Mouse (Mus musculus) cerebral cortex, adult 2 months (tissue): Measurements from ENCODE around the gene Naa35.

ENCODE experiments used
- WGBS: fragments of 180-500 bp; shearing (Covaris S2); methylation state at CpG from one replicate; pipeline ENCODE4 v1.1.7; 2018; 5-methylcytosine and 5-hydroxymethylcytosine counted together

Naa35 gene

DNA sequence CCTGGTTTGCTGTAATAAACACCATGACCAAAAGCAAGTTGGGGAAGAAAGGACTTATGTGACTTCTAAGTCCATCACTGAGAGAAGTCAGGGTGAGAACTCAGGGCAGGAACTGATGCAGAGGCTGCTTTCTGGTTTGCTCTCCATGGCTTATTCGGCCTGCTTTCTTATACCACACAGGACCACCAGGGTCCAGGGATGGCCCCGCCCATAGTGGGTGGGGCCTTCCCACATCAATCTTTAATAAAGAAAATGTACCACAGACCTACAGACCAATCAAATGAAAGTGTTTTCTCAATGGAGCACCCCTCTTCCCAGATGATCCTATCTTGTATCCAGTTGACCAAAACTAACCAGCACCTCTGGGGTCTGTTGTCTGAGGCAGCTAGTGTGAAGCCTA lies 86.5 kb downstream of the Naa35 start:
- WGBS: 82% methylated on average over 2 of the region's 2 CpGs

DNA sequence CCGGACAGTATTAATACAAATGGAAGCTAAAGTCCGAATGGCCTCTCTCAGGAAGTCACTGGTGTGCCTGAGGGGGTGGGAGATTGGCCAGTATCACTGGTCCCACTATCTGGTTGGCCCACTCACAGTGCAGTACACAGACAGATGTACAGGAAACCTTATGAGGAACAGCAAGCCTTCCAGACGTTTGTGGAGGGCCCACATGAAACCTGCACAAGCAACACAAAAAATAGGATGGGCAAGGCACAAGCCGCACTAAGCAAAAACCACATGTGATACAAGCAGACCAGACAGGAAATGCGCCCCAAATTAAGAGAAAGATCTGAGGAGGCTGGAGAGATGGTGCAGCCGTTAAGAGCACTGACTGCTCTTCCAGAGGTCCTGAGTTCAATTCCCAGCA lies 87.2 kb downstream of the Naa35 start:
- WGBS: 76% methylated on average over 6 of the region's 6 CpGs

DNA sequence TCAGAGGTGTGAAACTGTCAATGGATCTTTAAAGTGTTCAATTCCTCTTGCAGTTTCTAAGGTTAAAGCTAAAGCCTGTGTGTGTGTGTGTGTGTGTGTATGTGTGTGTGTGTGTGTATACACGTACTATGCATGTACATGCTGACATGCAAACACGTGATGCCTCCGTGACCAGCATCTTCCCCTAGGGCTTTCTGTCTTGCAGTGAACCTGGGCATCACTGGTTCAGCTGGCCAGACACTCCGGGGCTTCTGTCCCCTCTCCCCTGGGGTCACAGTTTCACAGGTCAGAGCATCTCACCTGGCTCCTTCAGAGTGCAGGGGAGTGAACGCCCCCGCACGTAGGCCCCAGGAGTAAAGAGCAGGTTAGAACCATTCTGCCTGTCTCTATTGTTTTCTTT lies 88.5 kb downstream of the Naa35 start:
- WGBS: 77% methylated on average over 7 of the region's 7 CpGs

DNA sequence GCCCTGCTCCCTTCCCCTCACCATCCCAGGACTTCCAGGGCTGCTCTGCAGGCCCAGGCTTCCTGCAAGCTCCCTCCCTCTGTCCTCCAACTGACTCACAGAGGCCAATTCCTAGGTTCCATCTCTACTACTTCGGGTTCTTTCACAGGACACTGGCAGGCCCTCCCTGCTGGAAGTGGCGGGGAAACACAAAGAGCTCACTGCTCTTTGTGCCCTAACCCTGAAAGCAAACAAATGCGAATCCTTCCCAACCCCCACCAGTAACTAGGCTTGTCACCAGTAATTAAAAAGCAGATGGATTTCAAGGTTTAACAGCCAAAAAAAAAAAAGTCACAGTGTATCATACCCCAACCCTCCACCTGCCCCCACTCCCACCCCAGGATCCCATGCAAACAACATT lies 89.2 kb downstream of the Naa35 start:
- WGBS: 62% methylated on average over 3 of the region's 3 CpGs

DNA sequence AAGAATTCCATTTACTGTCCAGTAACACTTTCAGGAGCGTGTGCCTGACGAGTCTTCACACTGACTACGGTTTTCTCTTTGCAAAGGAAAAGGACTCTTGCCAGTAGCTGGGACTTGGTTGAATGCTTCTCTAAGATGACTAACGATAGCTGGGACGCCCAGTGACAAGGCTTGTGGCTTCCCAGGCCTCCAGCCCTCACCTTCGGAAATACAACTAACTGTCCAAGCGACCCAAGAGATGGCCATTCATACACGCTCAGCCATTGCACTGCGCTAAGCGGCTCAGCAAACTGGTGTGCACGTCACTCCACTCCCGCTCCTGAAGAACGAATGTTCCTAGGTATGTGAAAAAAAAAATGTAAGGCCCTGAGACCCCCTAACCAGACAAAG lies 89.7 kb downstream of the Naa35 start:
- 6% methylated on average over 13 of the region's 13 CpGs for WGBS

DNA sequence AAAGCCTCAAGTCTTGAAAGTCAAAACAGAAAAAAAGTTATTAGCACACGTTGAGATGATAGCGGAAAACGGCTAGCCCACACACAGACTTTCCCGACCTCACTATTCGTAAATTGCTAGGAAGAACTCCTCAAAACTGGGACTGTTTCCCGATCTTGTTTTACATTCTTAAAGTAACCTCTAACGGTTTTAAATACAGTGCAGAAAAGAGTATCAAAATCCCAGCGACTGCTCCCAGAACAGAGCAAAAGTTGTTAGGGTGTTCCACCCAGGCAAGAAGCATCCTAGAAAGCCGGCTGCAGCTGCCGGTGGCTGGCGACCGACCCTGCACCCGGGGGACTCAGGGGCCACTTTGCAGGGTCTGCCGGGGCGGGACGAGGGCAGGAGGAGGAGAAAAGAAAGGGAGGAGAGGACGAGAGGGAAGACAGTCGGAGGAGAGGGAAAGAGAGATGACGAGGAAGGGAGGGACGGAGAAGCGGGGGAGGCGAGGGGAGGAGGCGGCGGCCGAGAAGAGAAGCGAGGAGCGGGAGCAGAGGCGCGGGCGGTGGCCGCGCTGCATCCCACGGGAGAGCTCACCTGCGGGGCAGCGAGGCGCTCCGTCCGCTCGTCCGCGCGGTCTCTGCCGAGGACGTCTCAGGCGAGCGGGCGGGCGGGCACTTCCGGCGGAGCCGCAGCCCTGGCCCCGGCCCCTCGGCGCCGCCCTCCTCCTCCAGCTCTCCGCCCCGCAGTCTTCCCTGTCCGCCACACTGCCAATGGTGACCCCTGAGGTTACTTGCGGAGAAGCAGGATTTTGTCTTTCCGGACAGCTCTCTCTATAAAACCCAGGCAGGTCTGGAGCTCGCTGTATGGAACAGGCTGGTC lies 90.3 kb downstream of the Naa35 start, which contains the start of gene Golm1:
Gene Golm1, minus strand, starts transcription at position 661 of the 861 bp plus-strand sequence.
- under 1% methylated on average over 60 of the region's 61 CpGs for WGBS

DNA sequence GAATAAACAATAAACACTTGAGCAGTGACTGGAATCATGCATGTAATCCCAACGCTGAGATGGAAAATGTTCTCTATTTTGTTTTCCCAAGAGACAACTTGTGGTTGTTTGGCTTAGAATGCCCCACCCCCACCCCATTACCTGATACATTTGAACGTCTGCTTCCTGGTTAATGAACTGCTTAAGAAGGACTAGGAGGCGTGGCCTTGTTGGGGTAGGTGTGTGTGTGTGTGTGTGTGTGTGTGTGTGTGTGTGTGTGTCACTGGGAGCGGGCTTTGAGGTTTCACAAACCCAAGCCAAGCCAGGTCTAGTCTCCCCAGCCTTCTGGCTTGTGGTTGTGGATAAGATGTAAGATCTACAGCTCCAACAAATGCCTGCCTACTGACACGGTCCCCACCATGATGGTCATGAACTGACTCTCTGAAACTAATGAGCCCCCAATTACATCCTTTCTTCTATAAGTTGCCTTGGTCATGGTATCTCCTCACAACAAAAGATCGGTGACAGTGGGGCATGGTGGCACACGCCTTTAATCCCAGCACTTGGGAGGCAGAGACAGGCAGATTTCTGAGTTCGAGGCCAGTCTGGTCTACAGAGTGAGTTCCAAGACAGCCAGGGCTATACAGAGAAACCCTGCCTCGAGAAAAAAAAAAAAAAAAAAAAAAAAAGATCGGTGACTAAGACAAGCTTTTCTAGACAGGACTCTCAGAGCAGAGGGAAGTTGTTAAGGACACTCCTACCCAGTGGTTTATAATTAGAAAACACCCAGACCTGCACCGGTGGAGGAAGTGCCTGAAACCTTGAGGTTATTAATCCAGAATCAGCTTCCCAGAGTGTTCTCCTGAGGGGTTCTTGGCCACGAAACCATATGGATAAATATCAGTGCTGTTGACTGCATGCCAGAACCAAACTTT lies 91.5 kb downstream of the Naa35 start:
- 63% methylated on average over 12 of the region's 12 CpGs for WGBS

DNA sequence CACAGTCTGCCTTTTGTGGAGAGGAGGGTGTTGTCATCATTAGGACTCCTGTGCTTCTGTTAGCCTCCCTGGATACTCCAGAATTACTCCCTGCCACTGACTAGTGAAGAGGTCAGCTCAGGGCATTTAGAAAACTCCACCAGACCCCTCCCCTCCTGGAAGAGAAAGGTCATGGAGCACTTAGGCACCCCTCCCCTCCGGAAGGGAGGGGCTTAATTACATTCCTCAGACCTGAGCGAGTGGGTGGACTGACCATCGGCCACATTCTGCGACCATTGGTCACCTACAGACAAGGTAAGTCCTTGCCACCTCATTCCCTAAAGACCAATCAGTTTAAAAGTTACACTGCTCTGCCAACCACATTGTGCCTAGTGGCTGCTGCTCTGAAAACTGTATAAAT lies 94.2 kb downstream of the Naa35 start:
- WGBS: 64% methylated on average over 4 of the region's 4 CpGs

DNA sequence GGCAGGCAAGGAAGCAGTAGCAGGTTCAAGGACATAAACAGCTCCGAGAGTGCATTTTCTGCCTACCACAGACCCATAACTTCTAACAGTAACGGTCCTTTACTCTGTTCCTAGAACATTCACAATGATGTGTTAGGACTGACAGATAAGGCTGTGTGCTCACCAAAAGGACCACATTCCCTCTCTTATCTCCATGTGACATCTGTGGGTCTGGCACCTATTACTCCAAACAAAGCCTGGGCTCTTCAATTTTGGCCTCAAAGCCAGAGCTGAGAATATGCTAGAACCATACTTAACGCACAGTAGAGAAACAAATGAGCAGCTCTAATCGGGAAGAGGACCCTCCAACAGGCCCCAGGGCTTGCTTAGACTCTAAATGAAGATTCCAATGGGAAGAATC lies 94.8 kb downstream of the Naa35 start:
- WGBS: 74% methylated on average over 4 of the region's 4 CpGs

DNA sequence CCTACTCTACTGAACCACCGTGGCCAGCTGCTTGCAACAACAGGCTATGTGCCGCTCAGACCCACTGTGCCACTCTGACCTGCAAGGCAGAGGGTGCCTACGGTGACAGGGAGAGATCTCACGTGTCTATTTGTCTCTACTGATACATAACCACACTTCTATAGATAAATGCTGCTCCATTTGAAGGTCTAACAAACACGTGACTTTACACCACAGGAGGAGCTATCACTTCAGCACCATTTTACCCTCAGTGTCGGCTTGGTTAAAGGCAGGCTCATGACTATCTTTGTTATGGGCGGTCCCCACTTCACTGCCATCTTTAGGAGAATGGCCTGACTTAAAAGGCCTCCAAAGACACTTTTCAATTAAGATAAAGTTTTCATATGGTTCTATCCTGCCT lies 97.6 kb downstream of the Naa35 start:
- WGBS: 63% methylated on average over 7 of the region's 7 CpGs

DNA sequence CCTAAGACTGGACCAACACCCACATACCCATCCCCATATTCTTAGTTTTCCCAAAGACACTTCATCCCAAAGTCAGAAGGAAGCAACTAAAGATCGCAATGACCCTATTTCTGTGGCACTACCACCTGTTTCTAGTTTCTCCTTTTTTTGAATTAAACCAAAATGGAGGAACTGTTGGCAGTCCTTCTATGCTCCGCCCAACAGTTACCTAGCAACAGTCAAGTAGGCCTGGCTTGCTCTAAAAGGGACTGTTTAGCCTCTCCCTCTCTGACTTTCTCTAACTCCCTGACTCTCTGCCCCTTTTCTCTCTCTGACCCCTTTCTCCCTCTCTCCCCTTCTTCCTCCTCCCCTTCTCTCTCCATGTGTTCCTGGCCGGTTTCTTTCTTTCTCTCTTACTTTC lies 100.2 kb downstream of the Naa35 start:
- 82% methylated on average over 3 of the region's 3 CpGs for WGBS
